Mouse (Mus musculus) kidney, postnatal 25 days (tissue): ENCODE data around the gene Ptpn23.
"Not testable (repeated sequence)": the region's sequence is repeated elsewhere in the genome, so short reads cannot be mapped to it uniquely, and the experiment has no call there.

Source experiments
- DNase-seq, 2 experiments: peaks; one replicate each; pipeline ENCODE4 v3.0.0; 2021; ENCODE audit warnings: mixed read lengths in 2 of 2

Gene Ptpn23

DNA sequence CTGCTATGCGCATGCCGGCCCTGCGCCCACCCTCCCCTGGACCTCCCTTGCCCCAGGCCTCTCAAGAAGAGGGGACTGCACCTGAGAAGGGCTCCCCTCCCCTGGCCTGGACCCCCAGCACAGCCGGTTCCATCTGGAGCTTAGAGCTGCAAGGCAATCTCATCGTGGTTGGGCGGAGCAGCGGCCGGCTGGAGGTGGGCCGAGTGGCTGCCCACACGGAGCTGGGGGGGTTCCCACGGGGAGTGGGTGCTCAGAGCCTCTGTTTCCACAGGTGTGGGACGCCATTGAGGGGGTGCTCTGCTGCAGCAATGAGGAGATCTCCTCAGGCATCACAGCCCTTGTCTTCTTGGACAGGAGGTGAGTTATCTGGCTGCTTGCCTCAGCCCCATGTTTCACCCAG is 26.7 kb downstream of the Ptpn23 start:
- peak in 1 of 2 experiments; percentile 34 for DNase-seq

DNA sequence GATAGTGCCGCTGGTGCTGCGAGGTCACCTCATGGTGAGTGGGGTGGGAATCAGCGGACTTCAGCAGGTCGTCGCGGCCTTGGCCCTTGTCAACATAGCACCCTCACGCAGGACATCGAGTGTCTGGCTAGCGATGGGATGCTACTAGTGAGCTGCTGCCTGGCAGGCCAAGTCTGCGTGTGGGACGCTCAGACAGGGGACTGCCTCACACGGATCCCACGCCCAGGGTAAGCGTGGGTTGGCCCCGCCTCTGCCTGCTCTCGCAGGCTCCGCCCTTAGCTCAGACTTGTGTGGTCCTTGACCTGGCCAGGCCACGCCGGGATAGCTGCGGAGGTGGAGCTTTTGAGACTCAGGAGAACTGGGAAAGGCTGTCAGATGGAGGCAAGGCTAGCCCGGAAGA is 27.4 kb downstream of the Ptpn23 start:
- DNase-seq, result peak in 1 of 2 experiments; percentile 41

DNA sequence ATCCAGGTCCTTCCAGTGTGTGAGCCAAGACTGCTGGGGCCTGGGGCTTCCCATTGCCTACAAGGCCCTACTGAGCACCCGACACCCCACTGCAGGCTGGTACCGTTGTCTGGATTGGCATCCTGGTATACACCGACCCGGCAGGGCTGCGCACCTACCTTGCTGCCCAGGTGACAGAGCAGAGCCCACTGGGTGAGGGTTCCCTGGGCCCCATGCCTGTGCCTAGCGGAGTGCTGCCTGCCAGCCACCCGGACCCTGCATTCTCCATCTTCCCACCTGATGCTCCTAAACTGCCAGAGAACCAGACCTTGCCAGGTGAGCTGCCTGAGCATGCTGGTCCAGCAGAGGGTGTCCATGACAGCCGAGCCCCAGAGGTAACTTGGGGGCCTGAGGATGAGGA is 28.7 kb downstream of the Ptpn23 start:
- peak in 1 of 2 experiments; percentile 29 for DNase-seq

DNA sequence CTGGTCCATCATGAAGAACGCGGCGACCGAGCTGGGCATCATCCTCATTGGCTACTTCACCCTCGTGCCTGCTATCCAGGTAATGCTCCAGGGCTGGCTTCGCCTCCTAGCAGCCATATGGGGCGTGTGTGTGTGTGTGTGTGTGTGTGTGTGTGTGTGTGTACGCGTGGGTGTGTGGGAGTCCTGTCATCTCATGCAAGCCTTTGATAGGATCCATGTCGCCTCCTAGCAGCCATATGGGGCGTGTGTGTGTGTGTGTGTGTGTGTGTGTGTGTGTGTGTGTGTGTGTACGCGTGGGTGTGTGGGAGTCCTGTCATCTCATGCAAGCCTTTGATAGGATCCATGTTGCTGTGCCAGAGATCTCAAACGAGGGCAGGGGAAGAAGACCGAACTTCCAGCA is 30.4 kb downstream of the Ptpn23 start:
- not testable (repeated sequence) for DNase-seq

DNA sequence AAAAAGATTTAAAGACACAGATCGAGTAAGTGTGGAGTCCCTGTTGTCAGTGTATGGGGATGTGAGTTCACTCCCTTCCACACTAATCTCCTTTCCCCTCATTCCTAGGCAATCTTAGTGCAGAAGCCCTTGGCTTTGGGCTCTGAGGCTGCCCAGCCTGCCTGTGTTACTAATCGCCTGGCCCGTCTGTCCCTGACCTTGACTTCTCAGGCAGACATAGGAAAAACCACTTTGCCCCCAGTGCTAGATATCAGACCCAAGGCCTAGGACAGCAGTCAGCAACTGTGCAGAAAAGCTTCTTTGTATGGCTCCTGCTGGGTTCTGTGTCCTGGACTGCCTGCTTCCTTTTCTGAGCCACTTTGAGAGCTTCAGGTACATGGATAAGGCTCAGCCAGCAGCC is 32.3 kb downstream of the Ptpn23 start:
- DNase-seq, result no peak

DNA sequence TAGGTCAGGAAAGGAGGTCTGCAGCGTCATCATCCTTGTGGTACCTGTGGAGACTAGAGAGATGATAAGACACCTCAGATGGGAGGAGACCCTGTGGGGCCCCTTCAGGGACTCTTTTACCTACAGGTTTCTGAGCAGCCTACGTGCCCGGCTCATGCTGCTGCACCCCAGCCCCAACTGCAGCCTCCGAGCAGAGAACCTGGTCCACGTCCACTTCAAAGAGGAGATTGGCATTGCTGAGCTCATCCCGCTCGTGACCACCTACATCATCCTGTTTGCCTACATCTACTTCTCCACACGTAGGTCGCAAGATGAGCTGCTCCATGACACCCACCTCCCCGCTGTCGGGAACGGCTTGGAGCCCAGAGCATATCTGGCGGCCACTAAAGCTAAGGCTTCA is 34.1 kb downstream of the Ptpn23 start:
- DNase-seq, result peak in 1 of 2 experiments; percentile 31

DNA sequence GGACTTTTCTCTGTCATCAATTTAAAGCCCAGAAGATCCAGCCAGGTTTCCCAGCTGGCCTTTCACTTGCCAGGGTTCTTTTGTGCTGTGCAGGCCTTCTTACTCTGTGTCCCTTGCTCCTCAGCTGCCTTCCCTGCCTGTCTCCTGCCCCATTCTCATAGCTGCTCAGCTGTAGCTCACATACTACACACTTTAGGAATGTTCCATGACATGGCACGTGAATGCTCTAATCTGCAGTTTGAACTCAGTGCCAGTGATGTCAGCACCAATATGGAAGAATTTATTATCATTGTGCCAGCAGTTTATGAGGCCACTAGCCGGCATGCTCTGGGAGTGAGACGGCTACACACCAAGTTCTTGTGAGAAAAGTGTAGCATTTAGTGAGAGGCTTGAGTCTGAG is 38.2 kb downstream of the Ptpn23 start:
- DNase-seq, result no peak

DNA sequence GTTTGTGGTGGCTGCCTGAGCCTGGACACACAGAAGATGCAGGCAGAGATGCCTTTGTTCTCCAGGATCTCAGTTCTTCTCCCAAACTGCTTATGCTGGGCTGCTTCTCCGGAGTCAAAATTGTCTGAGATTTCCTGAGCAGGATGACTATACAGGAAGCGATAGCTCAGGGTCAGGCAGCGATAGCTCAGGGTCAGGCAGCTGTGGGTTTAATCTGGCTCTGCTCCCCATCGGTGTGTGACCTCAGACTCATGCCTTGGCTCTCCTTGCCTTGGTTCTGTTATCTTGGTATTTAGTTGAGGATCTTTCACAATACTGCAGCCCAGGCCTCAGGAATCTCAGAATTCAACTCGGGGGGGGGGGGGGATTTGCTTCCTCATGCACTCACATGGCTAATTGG is 41.3 kb downstream of the Ptpn23 start:
- DNase-seq, result peak in 1 of 2 experiments; percentile 17

DNA sequence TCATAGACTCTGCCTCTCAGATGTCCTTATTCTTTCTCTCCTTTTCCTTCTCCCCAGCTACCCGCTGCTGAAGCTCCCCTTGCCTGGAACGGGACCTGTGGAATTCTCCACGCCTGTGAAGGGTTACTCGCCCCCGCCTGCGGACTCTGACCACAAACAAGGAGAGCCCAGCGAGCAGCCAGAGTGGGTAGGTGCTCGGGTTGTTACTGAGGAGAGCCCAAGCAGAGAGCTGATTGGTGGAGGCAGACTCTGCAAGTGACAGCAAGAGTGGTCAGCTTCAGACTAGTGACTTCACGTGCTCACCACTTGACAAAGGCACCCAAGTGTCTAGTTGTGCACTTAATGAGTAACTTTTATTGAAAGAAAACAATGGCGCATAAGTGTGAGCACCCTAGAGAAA is 45.7 kb downstream of the Ptpn23 start:
- peak in 1 of 2 experiments; percentile 16 for DNase-seq

DNA sequence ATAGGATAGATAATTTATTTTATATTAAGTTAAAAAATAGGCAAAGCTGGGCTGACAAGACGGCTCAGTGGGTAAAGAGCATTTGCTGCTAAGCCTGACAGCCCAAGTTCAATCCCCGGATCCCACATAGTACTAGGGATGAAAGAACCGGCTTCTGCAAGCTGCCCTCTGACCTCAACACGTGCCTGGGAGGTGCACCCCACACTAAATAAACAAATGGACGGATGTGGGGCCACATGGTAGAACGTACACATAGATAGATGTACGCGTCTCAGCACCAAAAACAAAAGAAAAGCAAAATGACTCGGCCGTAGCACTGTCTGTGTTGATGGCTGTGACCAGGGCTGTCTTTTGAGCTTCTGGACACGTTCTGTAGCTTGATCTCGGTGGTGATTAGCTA is 46.7 kb downstream of the Ptpn23 start:
- no peak for DNase-seq

DNA sequence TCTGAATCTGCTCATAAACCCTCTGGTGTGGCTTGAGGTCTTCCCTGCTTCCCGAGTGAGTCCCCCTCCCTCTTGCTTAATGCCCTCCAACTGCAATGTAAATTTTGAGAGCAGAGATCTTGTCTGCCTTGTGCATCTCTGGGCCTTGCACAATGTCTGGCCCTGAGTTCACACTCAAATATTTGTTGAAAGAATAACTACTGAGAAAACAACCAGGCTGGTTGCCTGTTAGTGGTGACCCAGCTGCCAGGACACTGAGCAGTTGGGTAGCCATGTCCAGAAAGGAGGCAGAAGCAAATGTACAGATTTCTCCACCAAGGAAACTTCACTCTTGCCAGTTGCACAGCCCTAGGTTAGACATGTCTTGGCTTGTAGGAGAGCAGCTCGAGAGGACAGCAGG is 49.7 kb downstream of the Ptpn23 start:
- DNase-seq, result no peak

DNA sequence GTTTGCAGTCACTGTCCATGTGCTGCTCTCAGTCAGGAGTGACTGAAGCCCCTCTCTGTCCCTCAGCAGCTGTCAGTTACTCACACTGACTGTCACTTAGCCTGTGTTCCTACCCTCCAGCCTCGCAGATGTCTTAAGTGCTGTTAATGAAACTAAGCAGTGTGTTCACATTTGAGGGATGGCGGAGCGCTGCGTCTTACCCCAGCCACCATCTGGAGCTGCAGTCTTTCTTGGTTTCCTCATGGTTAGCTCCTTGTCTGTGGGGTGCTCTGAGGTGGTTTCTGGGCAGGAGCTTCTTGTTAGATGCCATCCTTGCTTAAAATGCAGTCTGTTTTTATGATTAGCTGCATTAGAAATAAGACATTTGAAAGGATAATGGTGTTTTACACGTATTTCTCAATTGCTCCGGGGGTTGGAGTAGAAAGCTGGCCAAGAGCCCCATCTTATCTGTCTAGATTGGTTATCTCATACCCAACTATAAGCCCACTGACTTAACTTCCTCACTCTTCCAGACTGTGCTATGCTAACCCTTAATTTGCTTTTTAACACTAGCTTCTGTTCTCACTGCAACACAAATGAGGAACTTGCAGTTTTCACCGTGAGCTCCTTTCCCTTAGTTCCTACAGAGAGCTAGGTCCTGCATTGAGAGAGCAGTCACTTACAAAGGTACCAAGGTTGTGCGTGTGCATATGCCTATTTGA is 55.9 kb downstream of the Ptpn23 start:
- no peak for DNase-seq

DNA sequence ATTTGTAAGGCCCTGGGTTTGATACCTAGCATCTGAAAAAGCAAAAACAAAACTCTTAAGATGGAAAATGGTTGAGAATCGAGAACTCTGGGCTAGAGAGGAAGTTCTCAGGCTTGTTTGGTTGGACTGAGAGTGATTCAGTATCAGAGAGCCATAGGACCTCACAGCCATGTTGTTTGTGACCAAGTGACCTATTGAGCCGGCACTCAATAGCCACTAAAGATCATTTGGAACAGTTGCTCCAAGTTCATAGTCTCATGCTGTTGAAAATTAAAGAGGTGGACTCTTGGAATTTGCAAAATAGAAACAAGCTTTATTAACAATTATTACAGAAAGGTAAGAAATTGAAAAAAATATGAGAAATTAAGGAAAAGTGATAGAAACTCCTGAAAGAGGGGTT is 56.7 kb downstream of the Ptpn23 start:
- DNase-seq, result no peak

DNA sequence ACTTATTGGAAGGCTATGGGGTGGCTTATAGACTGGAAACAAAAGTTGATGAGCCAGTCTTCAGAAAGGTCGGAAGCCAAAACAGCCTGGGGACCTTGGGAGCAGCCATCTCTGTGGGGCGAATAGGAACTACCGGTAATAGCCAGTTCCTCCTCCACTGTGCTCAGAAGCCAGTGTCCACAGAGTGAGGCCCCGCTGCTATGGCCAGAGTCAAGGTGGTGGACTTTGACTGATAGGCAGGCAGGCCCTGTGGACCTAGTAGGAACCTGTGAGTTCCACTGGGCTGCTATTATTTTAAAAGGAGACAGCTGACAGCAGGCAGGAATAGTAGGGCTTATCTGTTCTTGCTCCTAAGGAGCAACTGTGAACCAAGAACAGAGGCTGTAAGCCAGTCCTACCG is 57.4 kb downstream of the Ptpn23 start:
- peak; percentile 44 to 77 for DNase-seq

DNA sequence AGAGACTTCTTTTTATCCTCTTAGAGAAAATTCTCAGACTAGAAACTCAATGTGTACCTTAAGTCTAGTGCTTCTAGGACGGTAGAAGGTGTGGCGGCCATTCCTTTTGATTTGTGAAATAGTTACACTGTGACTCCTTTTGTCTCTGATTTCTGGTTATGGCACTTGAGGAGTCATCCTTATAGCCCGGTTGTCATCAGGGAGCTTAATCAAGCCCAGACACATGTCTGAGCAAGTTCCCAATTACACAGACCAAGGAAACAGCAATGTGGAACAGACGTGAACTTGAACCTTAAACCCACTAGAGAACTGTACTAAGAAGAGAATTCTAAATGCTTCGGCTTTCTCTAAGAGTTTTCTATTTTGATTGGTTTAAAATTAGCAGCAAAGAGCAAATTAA is 57.8 kb downstream of the Ptpn23 start:
- no peak for DNase-seq

DNA sequence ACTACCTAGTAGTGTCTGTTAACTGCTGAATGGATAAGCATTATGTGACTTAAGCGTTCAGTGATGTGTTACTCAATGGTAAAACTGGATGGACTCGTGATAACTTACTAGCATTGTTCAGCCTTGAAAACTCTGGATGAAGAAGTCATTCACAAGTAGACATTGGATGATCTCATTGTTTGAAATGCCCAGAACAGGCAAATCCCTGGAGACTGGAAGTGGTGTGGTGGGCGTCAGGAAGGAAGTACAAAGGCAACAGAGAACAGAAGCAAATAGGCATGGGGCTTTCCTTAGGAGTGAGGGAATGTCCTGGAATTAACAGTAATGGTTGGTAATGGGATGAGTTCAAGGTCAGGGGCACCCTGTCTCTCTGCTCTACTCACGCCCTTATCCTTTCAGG is 59.1 kb downstream of the Ptpn23 start:
- DNase-seq, result no peak

DNA sequence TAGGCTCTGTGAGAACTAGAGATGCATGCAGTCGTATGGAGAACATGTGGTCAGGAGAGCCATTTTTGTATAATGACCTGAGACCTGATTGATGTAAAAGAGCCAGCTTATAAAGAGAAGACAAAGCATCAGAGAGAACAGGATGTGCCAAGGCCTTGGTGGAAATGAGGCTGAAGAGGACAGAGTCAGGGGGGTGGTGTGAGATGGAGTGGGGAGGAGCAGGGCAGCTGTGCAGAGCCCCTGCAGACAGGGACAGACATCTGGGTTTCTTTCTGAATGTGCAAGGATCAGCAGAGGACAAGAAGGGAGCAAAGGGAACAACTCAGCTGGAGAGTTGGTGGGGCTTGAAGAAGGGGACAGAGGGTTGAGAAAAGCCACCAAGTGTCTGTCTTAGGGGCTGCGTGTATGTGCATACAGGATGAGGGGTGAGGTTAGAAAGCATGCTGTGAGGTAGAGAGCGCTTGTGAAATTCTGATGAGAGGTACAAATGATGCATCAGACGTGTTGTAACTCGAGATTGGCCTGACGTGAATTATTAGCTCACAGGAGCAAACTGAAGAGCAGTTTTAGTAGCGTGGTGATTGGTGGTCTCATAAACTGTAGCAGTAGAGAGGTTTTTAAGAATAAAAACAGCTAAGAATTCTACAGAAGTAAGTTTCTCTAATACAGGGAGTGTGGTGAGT is 62.8 kb downstream of the Ptpn23 start:
- no peak for DNase-seq

DNA sequence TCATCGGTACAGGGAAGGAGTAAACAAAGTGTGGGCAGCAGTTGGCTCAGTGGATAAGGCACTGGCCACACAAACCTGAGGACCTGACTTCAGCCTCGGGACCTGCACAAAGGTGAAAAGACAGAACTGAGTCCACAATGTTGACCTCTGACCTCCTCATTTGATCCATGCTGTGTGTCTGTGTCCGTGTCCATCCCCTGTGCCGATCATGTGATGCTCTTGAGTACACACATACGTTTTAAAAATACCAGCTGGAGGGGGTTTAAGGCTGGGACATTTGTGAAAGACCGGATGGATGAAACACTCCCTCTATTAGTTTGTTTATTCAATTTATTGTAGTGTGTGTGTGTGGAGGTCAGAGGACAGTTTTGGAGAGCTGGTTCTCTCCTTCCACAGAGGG is 64.2 kb downstream of the Ptpn23 start:
- no peak for DNase-seq

DNA sequence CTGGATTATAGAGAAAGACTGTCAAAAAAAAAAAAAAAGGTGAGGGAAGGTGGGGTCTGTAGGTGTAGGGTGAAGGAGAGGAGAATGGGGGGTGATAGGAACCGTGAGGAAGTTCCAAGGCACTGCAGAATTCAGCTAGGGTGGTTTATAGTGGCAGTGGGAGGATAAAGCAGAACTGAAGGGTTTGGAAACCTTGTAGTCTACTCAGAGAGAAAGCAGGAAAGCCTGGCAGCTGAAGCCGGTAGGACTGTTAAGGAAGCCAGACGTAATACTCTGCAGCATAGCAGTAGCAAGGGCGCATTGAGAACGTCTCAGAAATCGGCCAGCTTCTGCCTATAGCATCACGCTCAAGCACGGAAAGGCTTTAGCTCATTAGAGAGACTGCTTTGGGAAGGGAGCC is 66.0 kb downstream of the Ptpn23 start:
- no peak for DNase-seq

DNA sequence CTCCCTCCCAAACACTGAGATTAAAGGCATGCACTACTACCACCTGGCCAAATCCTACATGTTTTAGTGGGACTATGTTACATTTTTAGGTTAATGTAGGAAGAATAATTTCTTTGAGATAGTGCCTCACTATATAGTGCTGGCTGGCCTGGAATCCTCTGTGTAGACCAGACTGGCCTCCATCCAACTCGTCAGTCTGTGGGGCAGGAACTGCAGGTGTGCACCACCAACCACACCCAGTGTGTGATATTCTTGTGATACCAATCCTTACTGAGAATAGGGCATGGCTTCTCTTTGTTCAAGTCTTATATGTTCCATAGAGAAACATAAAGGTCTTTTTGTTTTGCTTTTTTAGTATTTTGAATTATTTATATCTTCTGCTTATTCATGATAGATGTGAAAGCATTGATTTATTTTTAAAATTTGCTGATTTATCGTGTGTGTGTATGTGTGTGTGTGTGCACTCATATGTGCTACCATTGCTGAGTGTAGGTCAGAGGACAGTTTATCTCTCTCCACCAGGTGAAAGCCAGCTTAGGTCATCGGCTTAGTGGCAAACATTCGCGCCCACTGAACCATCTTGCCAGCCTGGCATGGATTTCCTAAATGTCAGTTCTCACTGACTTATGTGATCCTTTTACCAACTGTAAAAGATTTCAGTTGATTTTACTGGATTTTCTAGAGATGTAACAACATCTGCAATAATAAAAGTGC is 67.8 kb downstream of the Ptpn23 start:
- DNase-seq, result no peak
